Mouse (Mus musculus) kidney, embryonic 14.5 days (tissue): ENCODE measurements around the gene Tada2a. TPM values are rescaled to one million over a fixed set of nuclear protein-coding genes. Genes with fewer than 3 reads are reported as not detected.

Experiments used
- ATAC-seq: fragments of 200-750 bp; cut with Nextera tagmentation; 2 replicates; pipeline ENCODE4 v1.8.0; 2017; ENCODE audit warnings: moderate number of reproducible peaks, mild to moderate bottlenecking, moderate TSS enrichment, moderate library complexity; ENCODE audit not compliant: low FRiP score, low TSS enrichment
- H3K27ac ChIP-seq: fragments of 300-500 bp; sonication (generic); 2 replicates; pipeline ENCODE4 v1.5.1; 2014; ENCODE audit warnings: low read depth, mild to moderate bottlenecking, low read length, moderate library complexity, mixed read lengths
- H3K27me3 ChIP-seq: fragments of 300-500 bp; sonication (generic); 2 replicates; pipeline ENCODE4 v1.6.1; 2014; ENCODE audit warnings: mild to moderate bottlenecking, low read length; ENCODE audit not compliant: control insufficient read depth, insufficient read depth
- H3K36me3 ChIP-seq: fragments of 300-500 bp; sonication (generic); 2 replicates; pipeline ENCODE4 v1.6.1; 2014; ENCODE audit warnings: low read length, mixed read lengths; ENCODE audit not compliant: control insufficient read depth, insufficient read depth
- H3K4me1 ChIP-seq: fragments of 300-500 bp; sonication (generic); 2 replicates; pipeline ENCODE4 v1.6.1; 2014; ENCODE audit warnings: low read length, mixed read lengths; ENCODE audit not compliant: control insufficient read depth, insufficient read depth
- H3K4me2 ChIP-seq: fragments of 300-500 bp; sonication (generic); replicated peaks from 2 replicates; pipeline ENCODE4 v1.6.1; 2014; ENCODE audit warnings: low read depth, mild to moderate bottlenecking, low read length
- H3K4me3 ChIP-seq: fragments of 300-500 bp; sonication (generic); 2 replicates; pipeline ENCODE4 v1.5.1; 2014; ENCODE audit warnings: mild to moderate bottlenecking, low read length
- H3K9ac ChIP-seq: fragments of 300-500 bp; sonication (generic); 2 replicates; pipeline ENCODE4 v1.6.1; 2014; ENCODE audit warnings: low read depth, mild to moderate bottlenecking, low read length, moderate library complexity
- H3K9me3 ChIP-seq: fragments of 300-500 bp; sonication (generic); 2 replicates; pipeline ENCODE4 v1.6.1; 2016; ENCODE audit warnings: low read length; ENCODE audit not compliant: control insufficient read depth
- whole genome bisulfite sequencing: fragments of 180-500 bp; shearing (Covaris S2); extraction: QIAGEN DNeasy Blood & Tissue Kit; methylation state at CpG from one replicate; pipeline ENCODE4 v1.1.7; 2014; 5-methylcytosine and 5-hydroxymethylcytosine counted together
- polyA plus RNA-seq: library from polyadenylated mRNA; unstranded; fragments of >200 nt; fragmentation: Nextera tagmentation; extraction: Ambion mirVana; gene quantifications from 2 replicates; pipeline ENCODE4 v1.2.1, GENCODE M21; 2014

Gene Tada2a
- polyA plus RNA-seq, 1 experiment from 2014 or later: 35.7 TPM

DNA sequence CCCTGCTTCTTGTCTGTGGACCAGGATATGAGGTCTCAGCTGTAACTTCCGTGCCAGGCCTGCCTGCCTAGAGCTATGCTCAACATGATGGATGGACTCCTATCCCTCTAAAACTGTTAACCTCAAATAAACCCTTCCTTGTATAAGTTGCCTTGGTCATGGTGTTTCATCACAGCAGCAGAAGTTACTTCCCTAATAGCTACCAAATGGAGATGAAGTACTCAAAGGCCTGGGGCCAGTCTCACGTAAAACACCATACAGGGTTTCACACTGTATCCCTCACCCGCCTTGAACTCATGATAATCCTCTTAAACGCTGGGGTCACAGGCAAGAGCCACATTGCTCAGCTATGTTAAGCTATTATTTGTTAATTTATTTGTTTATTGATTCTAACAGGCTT, 12.0 kb downstream of the Tada2a start:
- Histone ChIP-seq H3K4me3 (no peak overlapping the region), H3K4me1 (no peaks in the 10 kb centered on the region), H3K4me2 (no peak overlapping the region), H3K27ac (no peak overlapping the region), H3K36me3 (peaks cover 66% of the 10 kb centered on the region), H3K9ac (no peak overlapping the region), H3K9me3 (no peaks in the 10 kb centered on the region), H3K27me3 (no peaks in the 10 kb centered on the region)
- ATAC-seq: no peak
- WGBS: 92% methylated on average over 4 of the region's 4 CpGs

DNA sequence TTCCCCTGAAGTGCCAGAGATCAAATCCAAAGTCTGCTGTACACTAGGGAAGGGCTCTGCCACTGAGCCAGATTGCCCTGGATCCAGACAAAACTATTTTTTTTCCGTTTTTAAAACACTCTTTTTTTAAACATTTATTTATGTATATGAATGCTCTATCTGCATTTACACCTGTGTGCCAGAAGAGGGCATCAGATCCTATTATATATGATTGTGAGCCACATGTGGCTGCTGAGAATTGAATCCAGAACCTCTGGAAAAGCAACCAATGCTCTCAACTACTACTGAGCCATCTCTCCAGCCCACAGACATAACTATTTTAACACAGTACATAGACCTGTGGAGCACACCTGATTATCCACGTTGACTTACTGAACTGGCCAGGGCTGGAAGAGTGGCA, 13.2 kb downstream of the Tada2a start:
- 63% methylated on average over 2 of the region's 2 CpGs for WGBS
- Histone ChIP-seq H3K9ac (no peak overlapping the region), H3K4me3 (no peak overlapping the region), H3K4me2 (no peak overlapping the region), H3K9me3 (no peaks in the 10 kb centered on the region), H3K27me3 (no peaks in the 10 kb centered on the region), H3K36me3 (peaks cover 65% of the 10 kb centered on the region), H3K27ac (no peak overlapping the region), H3K4me1 (no peaks in the 10 kb centered on the region)
- no peak for ATAC-seq

DNA sequence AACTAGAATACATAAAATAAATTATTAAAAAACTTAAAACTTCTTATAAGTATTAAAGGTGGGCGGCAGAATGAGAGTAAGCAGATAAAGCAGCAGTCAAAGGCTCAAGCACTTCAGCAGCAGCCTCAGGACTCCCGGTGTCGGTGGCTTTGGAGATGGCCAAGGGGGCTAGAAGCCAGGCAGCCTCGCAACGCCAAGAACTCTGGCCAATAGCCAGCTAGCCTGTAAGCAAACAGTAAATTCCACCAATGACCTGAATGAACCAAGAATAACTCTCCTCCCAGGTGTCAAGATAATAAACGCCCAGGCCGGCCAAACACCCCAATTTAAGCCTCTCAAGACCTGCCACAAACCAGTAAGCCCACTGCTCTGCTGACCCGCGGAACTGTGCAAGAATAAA, 13.8 kb downstream of the Tada2a start:
- Histone ChIP-seq H3K4me2 (no peak overlapping the region), H3K27me3 (no peaks in the 10 kb centered on the region), H3K9me3 (no peaks in the 10 kb centered on the region), H3K27ac (no peak overlapping the region), H3K36me3 (peaks cover 62% of the 10 kb centered on the region), H3K9ac (no peak overlapping the region), H3K4me1 (no peaks in the 10 kb centered on the region), H3K4me3 (no peak overlapping the region)
- no peak for ATAC-seq
- 57% methylated on average over 9 of the region's 9 CpGs for WGBS

GRCm38 (mm10) chr11:84113623-84114022, 15.8 kb downstream of the Tada2a start:
- Histone ChIP-seq H3K27ac (no peak overlapping the region), H3K4me1 (no peaks in the 10 kb centered on the region), H3K27me3 (no peaks in the 10 kb centered on the region), H3K9ac (no peak overlapping the region), H3K4me3 (no peak overlapping the region), H3K4me2 (no peak overlapping the region), H3K36me3 (peaks cover 65% of the 10 kb centered on the region), H3K9me3 (no peaks in the 10 kb centered on the region)
- WGBS: 90% methylated on average over 5 of the region's 5 CpGs
- ATAC-seq: no peak

DNA sequence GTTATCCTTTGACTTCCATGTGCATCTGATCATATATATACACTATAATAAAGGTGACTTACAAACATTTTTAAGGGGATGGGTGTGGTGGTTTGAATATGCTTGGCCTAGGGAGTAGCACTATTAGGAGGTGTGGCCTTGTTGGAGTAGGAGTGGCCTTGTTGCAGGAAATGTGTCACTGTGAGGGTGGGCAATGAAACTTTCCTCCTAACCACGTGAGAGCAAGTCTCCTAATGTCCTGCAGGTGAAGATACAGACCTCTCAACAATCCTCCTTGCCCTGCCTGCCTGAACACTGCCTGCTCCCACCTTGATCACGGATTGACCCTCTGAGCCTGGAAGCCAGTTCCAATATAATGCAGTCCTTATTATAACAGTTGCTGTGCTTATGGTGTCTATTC, 22.3 kb downstream of the Tada2a start:
- WGBS: 63% methylated on average over 2 of the region's 2 CpGs

GRCm38 (mm10) chr11:84104036-84104435, 25.4 kb downstream of the Tada2a start:
- 91% methylated on average over 6 of the region's 6 CpGs for WGBS

More for the DNA sequence above, 22.3 kb downstream of the Tada2a start:
- Histone ChIP-seq H3K27me3 (no peaks in the 10 kb centered on the region), H3K36me3 (peaks cover 89% of the 10 kb centered on the region), H3K9ac (no peak overlapping the region), H3K4me2 (no peak overlapping the region), H3K9me3 (no peaks in the 10 kb centered on the region), H3K27ac (no peak overlapping the region), H3K4me1 (no peaks in the 10 kb centered on the region), H3K4me3 (no peak overlapping the region)
- ATAC-seq: no peak

DNA sequence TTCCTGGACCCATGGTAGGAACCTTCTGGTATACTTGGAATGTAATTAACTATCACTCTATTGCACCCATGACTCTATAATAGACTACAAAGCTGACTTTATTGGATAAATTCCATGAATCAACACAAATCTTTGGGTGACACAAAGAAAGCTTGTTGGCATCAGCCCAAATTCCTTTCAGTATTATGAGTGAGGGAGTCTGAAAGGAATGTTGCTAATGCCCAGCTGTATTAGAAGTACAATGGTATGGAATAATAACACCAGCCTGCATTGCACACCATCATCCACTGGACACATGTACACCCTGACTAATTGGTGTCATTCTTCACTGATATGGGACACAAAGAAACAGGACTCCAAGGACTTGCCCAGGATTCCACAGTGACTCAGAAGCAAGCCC, 28.2 kb downstream of the Tada2a start:
- H3K36me3 ChIP-seq: peaks cover 77% of the 10 kb centered on the region
- no peaks in the 10 kb centered on the region for H3K4me1 ChIP-seq
- no peaks in the 10 kb centered on the region for H3K27me3 ChIP-seq
- ATAC-seq: no peak
- H3K27ac ChIP-seq: no peak overlapping the region
- H3K4me2 ChIP-seq: no peak overlapping the region
- H3K9ac ChIP-seq: no peak overlapping the region
- H3K4me3 ChIP-seq: no peak overlapping the region
- H3K9me3 ChIP-seq: no peaks in the 10 kb centered on the region

More at GRCm38 (mm10) chr11:84104036-84104435, 25.4 kb downstream of the Tada2a start:
- Histone ChIP-seq H3K4me3 (no peak overlapping the region), H3K27me3 (no peaks in the 10 kb centered on the region), H3K4me2 (no peak overlapping the region), H3K36me3 (peaks cover 84% of the 10 kb centered on the region), H3K9me3 (no peaks in the 10 kb centered on the region), H3K27ac (no peak overlapping the region), H3K9ac (no peak overlapping the region), H3K4me1 (no peaks in the 10 kb centered on the region)
- no peak for ATAC-seq

- no peak overlapping the region for H3K27ac ChIP-seq
- no peak for ATAC-seq
- H3K36me3 ChIP-seq: peaks cover 44% of the 10 kb centered on the region; the same call in 1 of the 2 replicates
- no peaks in the 10 kb centered on the region for H3K9me3 ChIP-seq
- 82% methylated on average over 5 of the region's 5 CpGs for WGBS
- no peak overlapping the region for H3K9ac ChIP-seq
- no peak overlapping the region for H3K4me2 ChIP-seq
- H3K27me3 ChIP-seq: no peaks in the 10 kb centered on the region
- H3K4me3 ChIP-seq: no peak overlapping the region
- H3K4me1 ChIP-seq: no peaks in the 10 kb centered on the region
These were observed 32.0 kb downstream of the Tada2a start for GRCm38 (mm10) chr11:84097251-84097998.

DNA sequence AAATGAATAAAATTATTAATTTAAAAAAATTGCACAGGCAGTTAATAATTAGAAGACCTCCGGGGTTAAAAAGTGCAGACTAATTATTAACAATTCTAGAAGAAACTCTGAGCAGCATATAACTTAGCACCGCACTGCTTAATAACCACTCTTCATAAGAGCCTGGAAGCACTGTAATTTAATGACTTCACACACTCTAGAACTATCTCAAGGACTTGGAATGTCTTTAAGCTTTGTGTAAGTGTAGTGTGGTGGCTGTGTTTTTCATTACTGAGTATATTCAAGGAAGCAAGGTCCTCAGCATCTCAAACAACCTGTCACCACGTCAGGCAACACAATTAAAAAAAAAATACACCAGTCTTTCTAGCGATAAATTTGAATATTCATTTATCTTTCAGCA, 34.3 kb downstream of the Tada2a start:
- Histone ChIP-seq H3K4me1 (no peaks in the 10 kb centered on the region), H3K36me3 (peaks cover 40% of the 10 kb centered on the region; the same call in 1 of the 2 replicates), H3K9ac (no peak overlapping the region), H3K9me3 (no peaks in the 10 kb centered on the region), H3K27ac (no peak overlapping the region), H3K4me2 (no peak overlapping the region), H3K27me3 (no peaks in the 10 kb centered on the region), H3K4me3 (no peak overlapping the region)
- WGBS: 84% methylated on average over 4 of the region's 4 CpGs
- ATAC-seq: no peak
